Mouse (Mus musculus): ENCODE measurements around the gene Tnnc2.

GRCm38 (mm10) chr2:164823969-164824368 lies 44.2 kb upstream of the Tnnc2 start:
- TF ChIP-seq CTCF (conservative IDR thresholded peaks at IDR 0.05; ENCODE audit: insufficient read depth, insufficient read length, low read depth, low read length) (no peak), POLR2A (IDR thresholded peaks at IDR 0.05; ENCODE audit: low read depth, low read length) (no peak)

Measured in kidney, adult 2 months (tissue).